Mouse (Mus musculus) small intestine, adult 2 months (tissue): ENCODE results near the gene Gm13199.

Experiments
- CTCF ChIP-seq: fragments of 200-500 bp; IDR thresholded peaks from 2 replicates; pipeline ENCODE4 v1.5.1; 2012; ENCODE audit warnings: low read depth, mild to moderate bottlenecking, control low read depth, inconsistent platforms, low read length, moderate library complexity, mixed read lengths; ENCODE audit not compliant: insufficient replicate concordance, insufficient read length; ENCODE audit errors: extremely low read depth
- POLR2A ChIP-seq: fragments of 200-500 bp; IDR thresholded peaks from 2 replicates; pipeline ENCODE4 v1.6.1; 2012; ENCODE audit warnings: low read depth, mild to moderate bottlenecking, control low read depth, inconsistent platforms, low read length, moderate library complexity

- TF ChIP-seq CTCF (no peak), POLR2A (no peak)
Measured at GRCm38 (mm10) chr2:5845826-5846225, 16.9 kb downstream of the Gm13199 start.
